Mouse (Mus musculus) midbrain, embryonic 12.5 days (tissue): ENCODE data around the gene Srgap1. TPM values are rescaled to one million over a fixed set of nuclear protein-coding genes. Genes with fewer than 3 reads are reported as not detected.
A peak's percentile ranks its signal among the peaks of the same experiment; 100 is the strongest.

Experiments
- ATAC-seq: fragments of 200-750 bp; cut with Nextera tagmentation; 2 replicates; pipeline ENCODE4 v1.8.0; 2017; ENCODE audit warnings: low read depth, moderate TSS enrichment, moderate library complexity; ENCODE audit not compliant: low FRiP score
- H3K27ac ChIP-seq: fragments of 300-500 bp; sonication (generic); replicated peaks from 2 replicates; pipeline ENCODE4 v1.5.1; 2016; ENCODE audit warnings: mild to moderate bottlenecking
- H3K27me3 ChIP-seq: fragments of 300-500 bp; sonication (generic); 2 replicates; pipeline ENCODE4 v1.6.1; 2016; ENCODE audit warnings: mild to moderate bottlenecking
- H3K36me3 ChIP-seq: fragments of 300-500 bp; sonication (generic); 2 replicates; pipeline ENCODE4 v1.6.1; 2016
- H3K4me1 ChIP-seq: fragments of 300-500 bp; sonication (generic); 2 replicates; pipeline ENCODE4 v1.6.1; 2016
- H3K4me2 ChIP-seq: fragments of 300-500 bp; sonication (generic); replicated peaks from 2 replicates; pipeline ENCODE4 v1.6.1; 2016; ENCODE audit warnings: mild to moderate bottlenecking, moderate library complexity
- H3K4me3 ChIP-seq: fragments of 300-500 bp; sonication (generic); 2 replicates; pipeline ENCODE4 v1.5.1; 2016; ENCODE audit warnings: mild to moderate bottlenecking
- H3K9ac ChIP-seq: fragments of 300-500 bp; sonication (generic); replicated peaks from 2 replicates; pipeline ENCODE4 v1.6.1; 2016; ENCODE audit warnings: mild to moderate bottlenecking, moderate library complexity
- H3K9me3 ChIP-seq: fragments of 300-500 bp; sonication (generic); 2 replicates; pipeline ENCODE4 v1.6.1; 2016; ENCODE audit warnings: mild to moderate bottlenecking
- WGBS: fragments of 180-500 bp; shearing (Covaris S2); methylation state at CpG from one replicate; pipeline ENCODE4 v1.1.7; 2016; 5-methylcytosine and 5-hydroxymethylcytosine counted together
- polyA plus RNA-seq: library from polyadenylated mRNA; unstranded; fragments of >200 nt; fragmentation: Nextera tagmentation; extraction: Ambion mirVana; gene quantifications from 2 replicates; pipeline ENCODE4 v1.2.1, GENCODE M21; 2016

Srgap1 gene
- polyA plus RNA-seq, 1 experiment from 2014 or later, result 30.1 TPM

- Histone ChIP-seq H3K9me3 (no peaks in the 10 kb centered on the region), H3K4me1 (peaks cover 5% of the 10 kb centered on the region; the same call in 1 of the 2 replicates), H3K4me3 (no peak overlapping the region), H3K27me3 (no peaks in the 10 kb centered on the region), H3K36me3 (peaks cover 28% of the 10 kb centered on the region), H3K9ac (no peak overlapping the region), H3K4me2 (no peak overlapping the region), H3K27ac (no peak overlapping the region)
- 96% methylated on average over 13 of the region's 13 CpGs for WGBS
- ATAC-seq, result no peak
Observed at GRCm38 (mm10) chr10:121804551-121804950, 242.6 kb downstream of the Srgap1 start.

GRCm38 (mm10) chr10:121800041-121800440, 247.1 kb downstream of the Srgap1 start:
- H3K36me3 ChIP-seq, result peaks cover 36% of the 10 kb centered on the region
- no peak overlapping the region for H3K4me2 ChIP-seq
- H3K27me3 ChIP-seq, result no peaks in the 10 kb centered on the region
- ATAC-seq, result no peak
- no peaks in the 10 kb centered on the region for H3K4me1 ChIP-seq
- no peaks in the 10 kb centered on the region for H3K9me3 ChIP-seq
- H3K4me3 ChIP-seq, result no peak overlapping the region
- H3K9ac ChIP-seq, result no peak overlapping the region
- 93% methylated on average over 13 of the region's 13 CpGs for WGBS
- no peak overlapping the region for H3K27ac ChIP-seq

- Histone ChIP-seq H3K27me3 (no peaks in the 10 kb centered on the region), H3K27ac (no peak overlapping the region), H3K4me3 (no peak overlapping the region), H3K36me3 (peaks cover 37% of the 10 kb centered on the region), H3K9ac (no peak overlapping the region), H3K4me1 (no peaks in the 10 kb centered on the region), H3K9me3 (no peaks in the 10 kb centered on the region), H3K4me2 (no peak overlapping the region)
- no peak for ATAC-seq
- WGBS, result 86% methylated on average over 8 of the region's 8 CpGs
Observed at GRCm38 (mm10) chr10:121796027-121796802, 250.9 kb downstream of the Srgap1 start.

GRCm38 (mm10) chr10:121794486-121794885, 252.6 kb downstream of the Srgap1 start:
- Histone ChIP-seq H3K9ac (no peak overlapping the region), H3K4me3 (no peak overlapping the region), H3K9me3 (no peaks in the 10 kb centered on the region), H3K36me3 (peaks cover 26% of the 10 kb centered on the region), H3K4me1 (peaks cover 10% of the 10 kb centered on the region), H3K27me3 (no peaks in the 10 kb centered on the region), H3K27ac (no peak overlapping the region), H3K4me2 (no peak overlapping the region)
- ATAC-seq, result no peak
- whole genome bisulfite sequencing, result 92% methylated on average over 12 of the region's 12 CpGs

GRCm38 (mm10) chr10:121792661-121793060, 254.5 kb downstream of the Srgap1 start:
- H3K4me3 ChIP-seq, result no peak overlapping the region
- H3K27me3 ChIP-seq, result no peaks in the 10 kb centered on the region
- H3K4me2 ChIP-seq, result no peak overlapping the region
- H3K9ac ChIP-seq, result no peak overlapping the region
- H3K4me1 ChIP-seq, result peaks cover 11% of the 10 kb centered on the region
- peaks cover 32% of the 10 kb centered on the region for H3K36me3 ChIP-seq
- H3K27ac ChIP-seq, result no peak overlapping the region
- 94% methylated on average over 17 of the region's 17 CpGs for WGBS
- H3K9me3 ChIP-seq, result no peaks in the 10 kb centered on the region
- ATAC-seq, result no peak

GRCm38 (mm10) chr10:121790078-121790477, 257.0 kb downstream of the Srgap1 start:
- no peak overlapping the region; the same call in 1 of the 2 replicates for H3K27ac ChIP-seq
- ATAC-seq, result peak; percentile 47; the same call in 1 of the 2 replicates

GRCm38 (mm10) chr10:121788536-121788935, 258.6 kb downstream of the Srgap1 start:
- Histone ChIP-seq H3K9me3 (0 out of 2 replicates have a peak, but pooled peaks cover 3% of the 10 kb centered on the region), H3K4me2 (no peak overlapping the region), H3K9ac (no peak overlapping the region), H3K4me3 (no peak overlapping the region), H3K27ac (no peak overlapping the region), H3K36me3 (peaks cover 41% of the 10 kb centered on the region), H3K4me1 (peaks cover 11% of the 10 kb centered on the region), H3K27me3 (no peaks in the 10 kb centered on the region)
- ATAC-seq, result no peak
- WGBS, result 94% methylated on average over 3 of the region's 3 CpGs

More at GRCm38 (mm10) chr10:121790078-121790477, 257.0 kb downstream of the Srgap1 start:
- peaks cover 11% of the 10 kb centered on the region for H3K4me1 ChIP-seq
- no peaks in the 10 kb centered on the region for H3K9me3 ChIP-seq
- 0 out of 2 replicates have a peak overlapping the region, but pooled peaks have one; percentile 1 for H3K4me2 ChIP-seq
- peaks cover 37% of the 10 kb centered on the region for H3K36me3 ChIP-seq
- WGBS, result 14% methylated on average over 6 of the region's 6 CpGs
- no peak overlapping the region for H3K9ac ChIP-seq
- H3K27me3 ChIP-seq, result no peaks in the 10 kb centered on the region
- no peak overlapping the region for H3K4me3 ChIP-seq

- Histone ChIP-seq H3K9ac (no peak overlapping the region), H3K4me2 (no peak overlapping the region), H3K27ac (no peak overlapping the region), H3K9me3 (0 out of 2 replicates have a peak, but pooled peaks cover 3% of the 10 kb centered on the region), H3K27me3 (no peaks in the 10 kb centered on the region), H3K36me3 (peaks cover 32% of the 10 kb centered on the region), H3K4me1 (no peaks in the 10 kb centered on the region), H3K4me3 (no peak overlapping the region)
- 47% methylated on average over 14 of the region's 14 CpGs for WGBS
- ATAC-seq, result 0 out of 2 replicates have a peak, but pooled peaks have one; percentile 44
Observed at GRCm38 (mm10) chr10:121781159-121781558, 266.0 kb downstream of the Srgap1 start.

GRCm38 (mm10) chr10:121775990-121776389, 271.1 kb downstream of the Srgap1 start:
- Histone ChIP-seq H3K9me3 (no peaks in the 10 kb centered on the region), H3K9ac (no peak overlapping the region), H3K4me3 (no peak overlapping the region), H3K27me3 (peaks cover 10% of the 10 kb centered on the region; the same call in 1 of the 2 replicates), H3K4me1 (peaks cover 4% of the 10 kb centered on the region; the same call in 1 of the 2 replicates), H3K36me3 (no peaks in the 10 kb centered on the region), H3K27ac (no peak overlapping the region), H3K4me2 (no peak overlapping the region)
- no peak for ATAC-seq
- WGBS, result 55% methylated on average over 3 of the region's 3 CpGs

- Histone ChIP-seq H3K27ac (no peak overlapping the region), H3K4me1 (peaks cover 7% of the 10 kb centered on the region; the same call in 1 of the 2 replicates), H3K4me2 (no peak overlapping the region), H3K9ac (no peak overlapping the region), H3K27me3 (peaks cover 12% of the 10 kb centered on the region; the same call in 1 of the 2 replicates), H3K4me3 (no peak overlapping the region), H3K36me3 (no peaks in the 10 kb centered on the region), H3K9me3 (no peaks in the 10 kb centered on the region)
- no peak for ATAC-seq
- WGBS, result 76% methylated on average over 4 of the region's 4 CpGs
Observed at GRCm38 (mm10) chr10:121773813-121774212, 273.3 kb downstream of the Srgap1 start.

GRCm38 (mm10) chr10:121770624-121771577, 276.2 kb downstream of the Srgap1 start:
- H3K36me3 ChIP-seq, result no peaks in the 10 kb centered on the region
- H3K9me3 ChIP-seq, result no peaks in the 10 kb centered on the region
- WGBS, result 47% methylated on average over 20 of the region's 20 CpGs
- 0 out of 2 replicates have a peak, but pooled peaks have one; percentile 23 for ATAC-seq
- no peak overlapping the region for H3K27ac ChIP-seq
- H3K4me2 ChIP-seq, result peak overlapping the region; percentile 18; the same call in 1 of the 2 replicates
- no peak overlapping the region for H3K4me3 ChIP-seq
- no peak overlapping the region for H3K9ac ChIP-seq
- H3K27me3 ChIP-seq, result peaks cover 12% of the 10 kb centered on the region; the same call in 1 of the 2 replicates
- H3K4me1 ChIP-seq, result peaks cover 7% of the 10 kb centered on the region
